Mouse (Mus musculus) forebrain, postnatal 0 days (tissue): Measurements from ENCODE around the gene Ccnt2. TPM values are rescaled to one million over a fixed set of nuclear protein-coding genes. Genes with fewer than 3 reads are reported as not detected.
A peak's percentile ranks its signal among the peaks of the same experiment; 100 is the strongest.

Experiments
- ATAC-seq: fragments of 200-750 bp; cut with Nextera tagmentation; 2 replicates; pipeline ENCODE4 v1.8.0; 2017; ENCODE audit warnings: mild to moderate bottlenecking, moderate library complexity
- DNase-seq: peaks from one replicate; pipeline ENCODE4 v3.0.0-alpha.2; 2015
- H3K27ac ChIP-seq: fragments of 300-500 bp; sonication (generic); 2 replicates; pipeline ENCODE4 v1.5.1; 2014; ENCODE audit warnings: low read depth, mild to moderate bottlenecking, antibody characterized with exemption, low read length, moderate library complexity, mixed read lengths
- H3K27me3 ChIP-seq: fragments of 300-500 bp; sonication (generic); 2 replicates; pipeline ENCODE4 v1.6.1; 2014; ENCODE audit warnings: mild to moderate bottlenecking, low read length, mixed read lengths; ENCODE audit not compliant: insufficient read depth
- H3K36me3 ChIP-seq: fragments of 300-500 bp; sonication (generic); 2 replicates; pipeline ENCODE4 v1.6.1; 2014; ENCODE audit warnings: mild to moderate bottlenecking, moderate library complexity; ENCODE audit not compliant: insufficient read depth
- H3K4me1 ChIP-seq: fragments of 300-500 bp; sonication (generic); 2 replicates; pipeline ENCODE4 v1.6.1; 2014; ENCODE audit warnings: antibody characterized with exemption; ENCODE audit not compliant: insufficient read depth
- H3K4me2 ChIP-seq: fragments of 300-500 bp; sonication (generic); 2 replicates; pipeline ENCODE4 v1.6.1; 2014; ENCODE audit warnings: low read depth, mild to moderate bottlenecking, moderate library complexity
- H3K4me3 ChIP-seq: fragments of 300-500 bp; sonication (generic); 2 replicates; pipeline ENCODE4 v1.5.1; 2014; ENCODE audit warnings: low read depth, low read length, mixed read lengths
- H3K9ac ChIP-seq: fragments of 300-500 bp; sonication (generic); 2 replicates; pipeline ENCODE4 v1.6.1; 2014; ENCODE audit warnings: mild to moderate bottlenecking
- H3K9me3 ChIP-seq: fragments of 300-500 bp; sonication (generic); 2 replicates; pipeline ENCODE4 v1.6.1; 2016; ENCODE audit warnings: low read length
- CTCF ChIP-seq: sonication (generic); IDR thresholded peaks from 2 replicates; pipeline ENCODE4 v1.5.1; 2016; ENCODE audit warnings: antibody characterized with exemption, control low read depth, low read depth
- whole genome bisulfite sequencing: fragments of 180-500 bp; shearing (Covaris S2); extraction: QIAGEN DNeasy Blood & Tissue Kit; methylation state at CpG from one replicate; pipeline ENCODE4 v1.1.7; 2014; 5-methylcytosine and 5-hydroxymethylcytosine counted together
- polyA plus RNA-seq: library from polyadenylated mRNA; unstranded; fragments of >200 nt; fragmentation: Nextera tagmentation; extraction: Ambion mirVana; gene quantifications from 2 replicates; pipeline ENCODE4 v1.2.1, GENCODE M21; 2015
- total RNA-seq: library from RNA; depleted of rRNA; stranded (reverse); fragments of >200 nt; gene quantifications from 2 replicates; pipeline ENCODE4 v1.2.3, GENCODE M21; 2014

Gene Ccnt2
- total and polyA plus RNA-seq, 2 experiments from 2014 or later: 23.2 to 51.5 TPM

GRCm38 (mm10) chr1:127827325-127827724 is 53.4 kb downstream of the Ccnt2 start:
- Histone ChIP-seq H3K9ac (no peak overlapping the region), H3K27ac (no peak overlapping the region), H3K9me3 (no peaks in the 10 kb centered on the region), H3K4me1 (no peaks in the 10 kb centered on the region), H3K4me3 (no peak overlapping the region), H3K36me3 (no peaks in the 10 kb centered on the region), H3K27me3 (no peaks in the 10 kb centered on the region), H3K4me2 (no peak overlapping the region)
- WGBS: 22% methylated on average over 2 of the region's 2 CpGs
- TF ChIP-seq CTCF: peak; percentile 74
- DNase-seq (peak; percentile 69), ATAC-seq (no peak)

GRCm38 (mm10) chr1:127830215-127830921 is 56.4 kb downstream of the Ccnt2 start:
- Histone ChIP-seq H3K4me1 (no peaks in the 10 kb centered on the region), H3K9ac (no peak overlapping the region), H3K27ac (no peak overlapping the region), H3K27me3 (no peaks in the 10 kb centered on the region), H3K4me3 (no peak overlapping the region), H3K4me2 (no peak overlapping the region), H3K36me3 (no peaks in the 10 kb centered on the region), H3K9me3 (no peaks in the 10 kb centered on the region)
- 91% methylated on average over 13 of the region's 13 CpGs for WGBS
- no peak for TF ChIP-seq CTCF
- DNase-seq: no peak
- no peak for ATAC-seq

GRCm38 (mm10) chr1:127833714-127834113 is 59.8 kb downstream of the Ccnt2 start:
- 31% methylated on average over 2 of the region's 2 CpGs for WGBS
- ATAC-seq: no peak

GRCm38 (mm10) chr1:127834202-127834601 is 60.2 kb downstream of the Ccnt2 start:
- ATAC-seq: no peak

More at GRCm38 (mm10) chr1:127833714-127834113, 59.8 kb downstream of the Ccnt2 start:
- Histone ChIP-seq H3K36me3 (no peaks in the 10 kb centered on the region), H3K9me3 (no peaks in the 10 kb centered on the region), H3K9ac (no peak overlapping the region), H3K4me3 (no peak overlapping the region), H3K4me2 (no peak overlapping the region), H3K4me1 (no peaks in the 10 kb centered on the region), H3K27ac (no peak overlapping the region), H3K27me3 (no peaks in the 10 kb centered on the region)
- TF ChIP-seq CTCF: no peak
- no peak for DNase-seq

GRCm38 (mm10) chr1:127836619-127837018 is 62.7 kb downstream of the Ccnt2 start:
- ATAC-seq (no peak), DNase-seq (no peak)
- Histone ChIP-seq H3K4me3 (no peak overlapping the region), H3K9ac (no peak overlapping the region), H3K36me3 (no peaks in the 10 kb centered on the region), H3K9me3 (no peaks in the 10 kb centered on the region), H3K4me2 (no peak overlapping the region), H3K27ac (no peak overlapping the region), H3K4me1 (no peaks in the 10 kb centered on the region), H3K27me3 (no peaks in the 10 kb centered on the region)
- no peak for TF ChIP-seq CTCF
- 63% methylated on average over 4 of the region's 4 CpGs for WGBS

More at GRCm38 (mm10) chr1:127834202-127834601, 60.2 kb downstream of the Ccnt2 start:
- no peaks in the 10 kb centered on the region for H3K9me3 ChIP-seq
- H3K4me3 ChIP-seq: no peak overlapping the region
- no peaks in the 10 kb centered on the region for H3K4me1 ChIP-seq
- H3K27me3 ChIP-seq: no peaks in the 10 kb centered on the region
- WGBS: 86% methylated on average over 4 of the region's 4 CpGs
- no peak for TF ChIP-seq CTCF
- DNase-seq: no peak
- H3K9ac ChIP-seq: no peak overlapping the region
- no peak overlapping the region for H3K27ac ChIP-seq
- no peak overlapping the region for H3K4me2 ChIP-seq
- H3K36me3 ChIP-seq: no peaks in the 10 kb centered on the region

GRCm38 (mm10) chr1:127838602-127839001 is 64.6 kb downstream of the Ccnt2 start:
- Histone ChIP-seq H3K4me1 (no peaks in the 10 kb centered on the region), H3K27ac (no peak overlapping the region), H3K9me3 (no peaks in the 10 kb centered on the region), H3K27me3 (no peaks in the 10 kb centered on the region), H3K4me2 (no peak overlapping the region), H3K9ac (no peak overlapping the region), H3K4me3 (no peak overlapping the region), H3K36me3 (no peaks in the 10 kb centered on the region)
- no peak for DNase-seq
- TF ChIP-seq CTCF: no peak
- WGBS: 73% methylated on average over 1 of the region's 1 CpGs
- ATAC-seq: no peak

- no peak for DNase-seq
- H3K27me3 ChIP-seq: no peaks in the 10 kb centered on the region
- TF ChIP-seq CTCF: no peak
- no peak overlapping the region for H3K9ac ChIP-seq
- H3K36me3 ChIP-seq: no peaks in the 10 kb centered on the region
- H3K4me1 ChIP-seq: no peaks in the 10 kb centered on the region
- H3K4me2 ChIP-seq: no peak overlapping the region
- no peaks in the 10 kb centered on the region for H3K9me3 ChIP-seq
- H3K4me3 ChIP-seq: no peak overlapping the region
- H3K27ac ChIP-seq: no peak overlapping the region
- ATAC-seq: no peak
- 90% methylated on average over 5 of the region's 5 CpGs for WGBS
These were observed 71.5 kb downstream of the Ccnt2 start for GRCm38 (mm10) chr1:127845472-127845871.
